Mouse (Mus musculus) lung, postnatal 0 days (tissue): ENCODE measurements around the gene Osbpl9.

Experiments used
- CTCF ChIP-seq: IDR thresholded peaks from 2 replicates; pipeline ENCODE4 v1.5.1; 2016; ENCODE audit warnings: antibody characterized with exemption, mild to moderate bottlenecking
- EP300 ChIP-seq: IDR thresholded peaks from 2 replicates; pipeline ENCODE4 v1.6.1; 2016; ENCODE audit warnings: antibody characterized with exemption, mild to moderate bottlenecking, control low read depth

DNA sequence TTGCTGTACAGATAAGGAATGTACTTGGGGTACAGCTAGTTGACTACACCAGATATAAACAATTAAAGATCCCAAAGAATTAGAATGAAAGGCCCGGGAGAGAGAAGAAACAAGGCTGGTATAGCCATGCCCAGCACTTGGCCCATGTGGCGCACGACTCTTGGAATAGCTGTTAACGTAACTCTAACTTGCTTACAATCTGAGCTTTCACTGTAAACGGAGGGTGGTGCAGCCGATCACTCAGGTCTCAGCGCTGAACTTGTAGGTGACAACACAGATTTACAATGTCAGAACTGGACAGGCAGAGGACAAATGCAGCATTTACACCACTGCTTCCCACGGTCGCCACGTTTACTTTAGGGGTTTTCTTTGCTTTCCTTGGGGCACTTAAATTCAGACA lies 10.5 kb downstream of the Osbpl9 start:
- TF ChIP-seq CTCF = no peak
- TF ChIP-seq EP300 = no peak; the same call in 1 of the 2 replicates
